Mouse (Mus musculus): ENCODE measurements around the gene Tram1l1. TPM values are rescaled to one million over a fixed set of nuclear protein-coding genes. Genes with fewer than 3 reads are reported as not detected.
A peak's percentile ranks its signal among the peaks of the same experiment; 100 is the strongest.

The Tram1l1 gene
- polyA plus RNA-seq, 1 experiment: 0.32 TPM

GRCm38 (mm10) chr3:124320398-124320797, 257 bp upstream of the Tram1l1 start:
- Histone ChIP-seq H3K4me3 (ENCODE audit: control insufficient read depth, low read depth, low read length) (peak overlapping the region; percentile 71), H3K4me1 (ENCODE audit: control insufficient read depth, insufficient read depth, low read length) (peaks cover 5% of the 10 kb centered on the region), H3K36me3 (ENCODE audit: control insufficient read depth, insufficient read depth, low read length) (no peaks in the 10 kb centered on the region), H3K27me3 (ENCODE audit: control insufficient read depth, insufficient read depth, low read length) (no peaks in the 10 kb centered on the region), H3K27ac (ENCODE audit: control insufficient read depth, insufficient read depth, low read depth, low read length) (no peak overlapping the region)
- TF ChIP-seq POLR2A (IDR thresholded peaks at IDR 0.05; ENCODE audit: control insufficient read depth, low read depth, low read length) (no peak), CTCF (IDR thresholded peaks at IDR 0.05; ENCODE audit: control insufficient read depth, insufficient read depth, insufficient replicate concordance, low read depth, low read length) (no peak)

GRCm38 (mm10) chr3:124346445-124346844, 25.8 kb downstream of the Tram1l1 start:
- Histone ChIP-seq H3K27me3 (ENCODE audit: control insufficient read depth, insufficient read depth, low read length) (no peaks in the 10 kb centered on the region), H3K4me3 (ENCODE audit: control insufficient read depth, low read depth, low read length) (no peak overlapping the region), H3K27ac (ENCODE audit: control insufficient read depth, insufficient read depth, low read depth, low read length) (no peak overlapping the region), H3K36me3 (ENCODE audit: control insufficient read depth, insufficient read depth, low read length) (no peaks in the 10 kb centered on the region), H3K4me1 (ENCODE audit: control insufficient read depth, insufficient read depth, low read length) (no peaks in the 10 kb centered on the region)
- TF ChIP-seq CTCF (IDR thresholded peaks at IDR 0.05; ENCODE audit: control insufficient read depth, insufficient read depth, insufficient replicate concordance, low read depth, low read length) (no peak), POLR2A (IDR thresholded peaks at IDR 0.05; ENCODE audit: control insufficient read depth, low read depth, low read length) (no peak)

- Histone ChIP-seq H3K36me3 (ENCODE audit: control insufficient read depth, insufficient read depth, low read length) (no peaks in the 10 kb centered on the region), H3K4me3 (ENCODE audit: control insufficient read depth, low read depth, low read length) (no peak overlapping the region), H3K4me1 (ENCODE audit: control insufficient read depth, insufficient read depth, low read length) (no peaks in the 10 kb centered on the region), H3K27ac (ENCODE audit: control insufficient read depth, insufficient read depth, low read depth, low read length) (no peak overlapping the region), H3K27me3 (ENCODE audit: control insufficient read depth, insufficient read depth, low read length) (no peaks in the 10 kb centered on the region)
- no peak for TF ChIP-seq CTCF (IDR thresholded peaks at IDR 0.05; ENCODE audit: control insufficient read depth, insufficient read depth, insufficient replicate concordance, low read depth, low read length)
- TF ChIP-seq POLR2A (IDR thresholded peaks at IDR 0.05; ENCODE audit: control insufficient read depth, low read depth, low read length): no peak
These were observed 36.9 kb downstream of the Tram1l1 start for GRCm38 (mm10) chr3:124357533-124357932.

- no peaks in the 10 kb centered on the region for H3K4me1 ChIP-seq (ENCODE audit: control insufficient read depth, insufficient read depth, low read length)
- TF ChIP-seq CTCF (IDR thresholded peaks at IDR 0.05; ENCODE audit: control insufficient read depth, insufficient read depth, insufficient replicate concordance, low read depth, low read length) (no peak), POLR2A (IDR thresholded peaks at IDR 0.05; ENCODE audit: control insufficient read depth, low read depth, low read length) (no peak)
- H3K27ac ChIP-seq (ENCODE audit: control insufficient read depth, insufficient read depth, low read depth, low read length): no peak overlapping the region
- no peaks in the 10 kb centered on the region for H3K27me3 ChIP-seq (ENCODE audit: control insufficient read depth, insufficient read depth, low read length)
- H3K4me3 ChIP-seq (ENCODE audit: control insufficient read depth, low read depth, low read length): no peak overlapping the region
- H3K36me3 ChIP-seq (ENCODE audit: control insufficient read depth, insufficient read depth, low read length): no peaks in the 10 kb centered on the region
These were observed 51.4 kb downstream of the Tram1l1 start for GRCm38 (mm10) chr3:124372031-124372430.

Other genes starting within 250 kb of the Tram1l1 start
- gene 1700006A11Rik, start 105.2 kb downstream of the Tram1l1 start, polyA plus RNA-seq (2012; rRNA removed): 48.0 and 75.5 TPM in 2 replicates

Data from testis, adult 2 months (tissue).